Mouse (Mus musculus) adipose tissue, adult 10 weeks (tissue): ENCODE measurements around the gene Krtap5-2. TPM values are rescaled to one million over a fixed set of nuclear protein-coding genes. Genes with fewer than 3 reads are reported as not detected.

Experiments
- polyA plus RNA-seq: library from polyadenylated mRNA; stranded (reverse); fragments of 350-450 nt; fragmentation: Illumina TruSeq; extraction: RNeasy Lipid Tissue Mini Kit (QIAGEN cat#74804); gene quantifications from one replicate; pipeline ENCODE4 v1.2.3, GENCODE M21; 2014; ENCODE audit warnings: low read depth, low replicate concordance

Krtap5-2 gene
- not detected for polyA plus RNA-seq

GRCm38 (mm10) chr7:142175905-142176304 lies at the start of gene Krtap5-2:
Krtap5-2 (minus strand) TSS chr7:142176005.

GRCm38 (mm10) chr7:142211559-142211958 lies 35.8 kb upstream of the Krtap5-2 start, which contains the start of gene Gm7579:
Gm7579 (plus strand) TSS chr7:142211859.

GRCm38 (mm10) chr7:142201064-142201463 lies 25.3 kb upstream of the Krtap5-2 start, which contains the start of gene Krtap5-3:
Krtap5-3 (plus strand) TSS chr7:142201364.

GRCm38 (mm10) chr7:142190289-142190688 lies 14.5 kb upstream of the Krtap5-2 start, which contains the start of gene Gm10153:
Gm10153 (minus strand) TSS chr7:142190389.

GRCm38 (mm10) chr7:142165639-142166038 lies 10.2 kb downstream of the Krtap5-2 start, which contains the start of gene Gm4553:
Gm4553 (minus strand) TSS chr7:142165739.

GRCm38 (mm10) chr7:142157013-142157412 lies 18.8 kb downstream of the Krtap5-2 start, which contains the start of gene Gm29735:
Gm29735 (minus strand) TSS chr7:142157113.

GRCm38 (mm10) chr7:142144507-142144906 lies 31.3 kb downstream of the Krtap5-2 start, which contains the start of gene Gm45337:
Gm45337 (minus strand) TSS chr7:142144607.

GRCm38 (mm10) chr7:142135934-142136333 lies 39.9 kb downstream of the Krtap5-2 start, which contains the start of gene Gm39115:
Gm39115 (minus strand) TSS chr7:142136034.

Other genes starting within 250 kb of the Krtap5-2 start
- 1.3 TPM for gene Brsk2, start 226.3 kb downstream of the Krtap5-2 start, polyA plus RNA-seq
- 41.4 TPM for gene Mob2, start 114.9 kb downstream of the Krtap5-2 start, polyA plus RNA-seq
- 7.1 TPM for gene Dusp8, start 80.2 kb downstream of the Krtap5-2 start, polyA plus RNA-seq
- gene Gm45618, start 55.3 kb downstream of the Krtap5-2 start, polyA plus RNA-seq, result not detected
- not detected for gene Gm39115, start 40.0 kb downstream of the Krtap5-2 start, polyA plus RNA-seq
- gene Gm45337, start 31.4 kb downstream of the Krtap5-2 start, polyA plus RNA-seq, result not detected
- not detected for gene Gm29735, start 18.9 kb downstream of the Krtap5-2 start, polyA plus RNA-seq
- gene Gm4553, start 10.3 kb downstream of the Krtap5-2 start, polyA plus RNA-seq, result not detected
- not detected for gene Gm10153, start 14.4 kb upstream of the Krtap5-2 start, polyA plus RNA-seq
- gene Krtap5-3, start 25.4 kb upstream of the Krtap5-2 start, polyA plus RNA-seq, result not detected
- gene Gm7579, start 35.9 kb upstream of the Krtap5-2 start, polyA plus RNA-seq, result not detected
- gene Krtap5-5, start 54.0 kb upstream of the Krtap5-2 start, polyA plus RNA-seq, result not detected
- not detected for gene Gm40460, start 65.1 kb upstream of the Krtap5-2 start, polyA plus RNA-seq
- not detected for gene Gm2431, start 82.3 kb upstream of the Krtap5-2 start, polyA plus RNA-seq
- not detected for gene Gm4559, start 98.4 kb upstream of the Krtap5-2 start, polyA plus RNA-seq
- gene Krtap5-1, start 121.1 kb upstream of the Krtap5-2 start, polyA plus RNA-seq, result not detected
- not detected for gene Krtap5-4, start 127.5 kb upstream of the Krtap5-2 start, polyA plus RNA-seq
- 2.1 TPM for gene Ifitm10, start 197.7 kb upstream of the Krtap5-2 start, polyA plus RNA-seq
- not detected for gene Gm49369, start 206.7 kb upstream of the Krtap5-2 start, polyA plus RNA-seq
- 780 TPM for gene Ctsd, start 212.0 kb upstream of the Krtap5-2 start, polyA plus RNA-seq